Mouse (Mus musculus) liver, postnatal 0 days (tissue): Measurements from ENCODE around the gene Gm21992.

Experiments used
- CTCF ChIP-seq: sonication (generic); IDR thresholded peaks from 2 replicates; pipeline ENCODE4 v1.5.1; 2016; ENCODE audit warnings: antibody characterized with exemption, low read depth
- EP300 ChIP-seq: IDR thresholded peaks from 2 replicates; pipeline ENCODE4 v1.6.1; 2016; ENCODE audit warnings: antibody characterized with exemption, low read depth, mild to moderate bottlenecking

DNA sequence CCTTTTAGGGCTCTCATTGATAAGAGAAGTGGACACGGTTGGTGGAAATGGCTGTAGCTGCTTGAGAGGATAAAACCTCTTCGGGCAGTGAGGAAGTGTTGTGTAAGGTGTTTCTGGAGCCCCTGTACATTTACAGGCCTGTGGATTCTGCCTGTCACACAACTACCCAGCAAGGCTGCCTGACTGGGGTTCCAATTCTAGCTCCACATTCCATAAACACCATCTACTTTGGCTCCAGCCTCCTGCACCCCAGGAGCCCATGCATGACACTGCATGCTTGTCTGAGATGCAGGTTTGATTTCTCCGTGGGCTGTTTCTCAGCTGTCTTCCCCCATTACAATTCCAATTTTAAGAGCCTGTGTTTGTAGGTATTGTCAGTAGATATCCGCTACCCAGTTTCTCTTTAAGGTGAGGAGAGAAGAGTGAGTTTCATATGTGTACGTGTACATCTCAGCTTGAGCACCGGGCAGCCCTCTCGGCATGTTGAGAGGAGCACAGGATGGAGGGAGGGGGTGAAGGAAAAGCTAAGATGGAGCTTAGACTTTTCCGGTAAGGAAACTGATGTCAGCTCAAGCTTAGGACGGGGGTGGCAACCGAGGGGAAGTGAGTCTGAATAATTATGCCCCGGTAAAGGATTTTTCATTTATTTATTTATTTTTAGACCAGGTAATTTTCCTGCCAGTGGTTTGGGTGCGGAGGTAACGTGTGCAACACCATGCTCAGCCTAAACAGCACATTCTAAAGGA lies 98.5 kb downstream of the Gm21992 start:
- TF ChIP-seq CTCF: no peak
- TF ChIP-seq EP300: no peak
